In genomic region chr8:93843858-93844502, GRCm38 (mm10) we compare ENCODE assay signal across 8 mouse cellular contexts. TPM values are rescaled to one million over a fixed set of nuclear protein-coding genes. Genes with fewer than 3 reads are reported as not detected.
DNase-seq lines count a peak whose midpoint lies in the region; ATAC-seq and TF ChIP-seq lines count a peak whose summit lies in the region.

No protein-coding gene starts in this region.

- no peaks in the 10 kb centered on the region for H3K9me3 ChIP-seq in midbrain, embryonic 15.5 days
- H3K9me3 ChIP-seq in midbrain, embryonic 11.5 days (ENCODE audit: control insufficient read depth, low read length) = no peaks in the 10 kb centered on the region
- no peaks in the 10 kb centered on the region for H3K9me3 ChIP-seq in embryonic facial prominence, embryonic 13.5 days

- no peak overlapping the region for H3K4me3 ChIP-seq in gastrocnemius, adult 2 months
- no peak overlapping the region for H3K4me3 ChIP-seq in midbrain, embryonic 15.5 days
- no peak overlapping the region for H3K4me3 ChIP-seq in midbrain, embryonic 11.5 days (ENCODE audit: low read depth, low read length)
- no peak overlapping the region for H3K4me3 ChIP-seq in embryonic facial prominence, embryonic 13.5 days

- H3K36me3 ChIP-seq in midbrain, embryonic 15.5 days (replicated peaks) = no peaks in the 10 kb centered on the region
- H3K36me3 ChIP-seq in midbrain, embryonic 11.5 days (ENCODE audit: control insufficient read depth, insufficient read depth, low read length) = no peaks in the 10 kb centered on the region
- no peaks in the 10 kb centered on the region for H3K36me3 ChIP-seq in embryonic facial prominence, embryonic 13.5 days

- peak; percentile 16; the same call in 1 of the 2 replicates for ATAC-seq in midbrain, embryonic 15.5 days (replicated peaks)
- no peak for ATAC-seq in midbrain, embryonic 11.5 days (ENCODE audit: low FRiP score)
- ATAC-seq in embryonic facial prominence, embryonic 13.5 days (ENCODE audit: insufficient number of reproducible peaks, insufficient read depth, low FRiP score, low TSS enrichment, low read depth) = no peak
- ATAC-seq in megakaryocyte progenitor cell, adult 5-6 weeks (replicated peaks; ENCODE audit: poor library complexity) = peak; percentile 61

- H3K4me2 ChIP-seq in midbrain, embryonic 15.5 days = no peak overlapping the region
- H3K4me2 ChIP-seq in midbrain, embryonic 11.5 days = no peak overlapping the region
- 0 out of 2 replicates have a peak overlapping the region, but pooled peaks have one; percentile 11 for H3K4me2 ChIP-seq in embryonic facial prominence, embryonic 13.5 days

- peak; percentile 47 for TF ChIP-seq CTCF in gastrocnemius, adult 2 months (IDR thresholded peaks at IDR 0.05)

- WGBS in midbrain, embryonic 15.5 days = 39% methylated on average over 12 of the region's 12 CpGs
- 49% methylated on average over 12 of the region's 12 CpGs for WGBS in midbrain, embryonic 11.5 days
- WGBS in embryonic facial prominence, embryonic 13.5 days = 38% methylated on average over 12 of the region's 12 CpGs

- no peak overlapping the region for H3K9ac ChIP-seq in midbrain, embryonic 15.5 days
- H3K9ac ChIP-seq in midbrain, embryonic 11.5 days (ENCODE audit: low read length) = no peak overlapping the region
- no peak overlapping the region for H3K9ac ChIP-seq in embryonic facial prominence, embryonic 13.5 days

- peaks cover 55% of the 10 kb centered on the region for H3K4me1 ChIP-seq in midbrain, embryonic 15.5 days
- H3K4me1 ChIP-seq in midbrain, embryonic 11.5 days (ENCODE audit: control insufficient read depth, insufficient read depth, low read length) = peaks cover 12% of the 10 kb centered on the region
- peaks cover 35% of the 10 kb centered on the region for H3K4me1 ChIP-seq in embryonic facial prominence, embryonic 13.5 days

- DNase-seq in gastrocnemius, adult 2 months = no peak
- DNase-seq in gastrocnemius, adult 18-20 months (ENCODE audit: low spot score) = no peak
- DNase-seq in midbrain, embryonic 11.5 days (ENCODE audit: low spot score, missing footprints) = no peak
- no peak for DNase-seq in gastrocnemius, postnatal 25 days
- no peak for DNase-seq in layer of hippocampus, postnatal 36 days

- no peak overlapping the region for H3K27ac ChIP-seq in gastrocnemius, adult 2 months
- no peak overlapping the region for H3K27ac ChIP-seq in midbrain, embryonic 15.5 days
- H3K27ac ChIP-seq in midbrain, embryonic 11.5 days (ENCODE audit: low read depth, low read length) = no peak overlapping the region
- H3K27ac ChIP-seq in embryonic facial prominence, embryonic 13.5 days = no peak overlapping the region

- H3K27me3 ChIP-seq in midbrain, embryonic 15.5 days (replicated peaks) = no peaks in the 10 kb centered on the region
- H3K27me3 ChIP-seq in midbrain, embryonic 11.5 days (ENCODE audit: control insufficient read depth, insufficient read depth, low read length) = peaks cover 4% of the 10 kb centered on the region; the same call in 1 of the 2 replicates
- H3K27me3 ChIP-seq in embryonic facial prominence, embryonic 13.5 days = no peaks in the 10 kb centered on the region

- intact Hi-C loops in gastrocnemius, adult 2 months (cut with DNase I) = no loop called here

RNA-seq across cellular contexts. Expression of gene Gnao1, which starts 34.2 kb away (rescaled TPM):
- total RNA-seq in gastrocnemius, adult 2 months (2021) = 1 to 10 TPM; 7.5 to 7.7 TPM
- total RNA-seq in gastrocnemius, adult 18-20 months (2021) = 1 to 10 TPM; 5.3 to 6.8 TPM
- polyA plus RNA-seq in midbrain, embryonic 15.5 days (2015; fragmentation: Nextera tagmentation; extraction: Ambion mirVana) = 242 and 245 TPM in 2 replicates
- 32.1 and 35.1 TPM in 2 replicates for polyA plus RNA-seq in midbrain, embryonic 11.5 days (2014; fragmentation: Nextera tagmentation; extraction: Ambion mirVana)
- 9.4 and 12.2 TPM in 2 replicates for polyA plus RNA-seq in embryonic facial prominence, embryonic 13.5 days (2015; fragmentation: Nextera tagmentation; extraction: Ambion mirVana)
- not detected in 2 replicates for total RNA-seq in megakaryocyte progenitor cell, adult 5-6 weeks (2015)
- not detected in 2 replicates for total RNA-seq in megakaryocyte progenitor cell, adult 5-6 weeks (2017)
- total RNA-seq in gastrocnemius, postnatal 25 days (2021) = 10 to 100 TPM in 1 of 2 experiments, 1 to 10 TPM in 1; 9.7 to 10.7 TPM
- 100 to 1,000 TPM; 641 to 673 TPM for total RNA-seq in layer of hippocampus, postnatal 36 days (2021)

Comparison
In these comparisons a context has a peak if more than half of its experiments do, and no peak if none do; other contexts are left out.
1. ATAC-seq: peak in midbrain, embryonic 15.5 days (single experiment) and megakaryocyte progenitor cell, adult 5-6 weeks (single experiment); none in midbrain, embryonic 11.5 days (single experiment) and embryonic facial prominence, embryonic 13.5 days (single experiment).
2. RNA of gene Gnao1, which starts 34.2 kb away (total RNA-seq): 641 to 673 TPM in layer of hippocampus, postnatal 36 days; 9.7 to 10.7 TPM in gastrocnemius, postnatal 25 days, 7.5 to 7.7 TPM in gastrocnemius, adult 2 months, 5.3 to 6.8 TPM in gastrocnemius, adult 18-20 months and not detected in megakaryocyte progenitor cell, adult 5-6 weeks; every median in the first group is over 10 times any median in the second.